In genomic region chr7:82221380-82221933, GRCm38 (mm10) we compare ENCODE assay signal across 22 mouse cellular contexts. TPM values are rescaled to one million over a fixed set of nuclear protein-coding genes. Genes with fewer than 3 reads are reported as not detected.
A peak's percentile ranks its signal among the peaks of the same experiment; 100 is the strongest.
DNase-seq lines count a peak whose midpoint lies in the region; ATAC-seq lines count a peak whose summit lies in the region.
"Had no signal": no experiment of that assay in that cellular context is flagged by ENCODE, and none has a peak within 500 bp of the region (broad histone marks: within the 10 kb centered on the region; RNA-seq: fewer than 3 reads in every experiment).

No protein-coding gene starts in this region.

- no peaks in the 10 kb centered on the region for H3K27me3 ChIP-seq in embryonic facial prominence, embryonic 14.5 days (replicated peaks; ENCODE audit: control insufficient read depth, insufficient read depth, low read length)
- H3K27me3 ChIP-seq in embryonic facial prominence, embryonic 10.5 days (replicated peaks; ENCODE audit: low read depth, poor library complexity, severe bottlenecking), result peaks cover 6% of the 10 kb centered on the region; the same call in 1 of the 2 replicates
- no peaks in the 10 kb centered on the region for H3K27me3 ChIP-seq in neural tube, embryonic 13.5 days
- H3K27me3 ChIP-seq: embryonic facial prominence, embryonic 15.5 days; megakaryocyte, embryonic 14.5 days had no signal

- peak; percentile 5 for DNase-seq in embryonic facial prominence, embryonic 14.5 days (ENCODE audit: low spot score)
- no peak for DNase-seq in embryonic facial prominence, embryonic 10.5 days (ENCODE audit: low spot score)
- peak; percentile 54 for DNase-seq in layer of hippocampus, adult 9-11 months
- no peak for DNase-seq in layer of hippocampus, adult 11-12 months (ENCODE audit: low spot score)
- no peak for DNase-seq in neural tube, embryonic 10.5 days (ENCODE audit: extremely low spot score, low spot score)
- DNase-seq in ovary, postnatal 36 days (ENCODE audit: low spot score), result no peak
- DNase-seq in gastrocnemius, postnatal 10 days, result no peak
- DNase-seq: adrenal gland, adult 2 months; cerebellum, adult 9-11 months; heart, postnatal 10 days; kidney, adult 18-20 months; liver, postnatal 0 days; lung, postnatal 14 days; thymus, postnatal 14 days had no signal

- no peaks in the 10 kb centered on the region for H3K36me3 ChIP-seq in embryonic facial prominence, embryonic 14.5 days (ENCODE audit: control insufficient read depth, insufficient read depth, low read length)
- no peaks in the 10 kb centered on the region for H3K36me3 ChIP-seq in embryonic facial prominence, embryonic 10.5 days (replicated peaks)
- H3K36me3 ChIP-seq in neural tube, embryonic 13.5 days, result no peaks in the 10 kb centered on the region
- H3K36me3 ChIP-seq: embryonic facial prominence, embryonic 15.5 days; heart, embryonic 10.5 days had no signal

- 70% methylated on average over 9 of the region's 9 CpGs for WGBS in embryonic facial prominence, embryonic 14.5 days
- 89% methylated on average over 9 of the region's 9 CpGs for WGBS in embryonic facial prominence, embryonic 10.5 days
- WGBS in neural tube, embryonic 13.5 days, result 69% methylated on average over 9 of the region's 9 CpGs

- no peak overlapping the region for H3K4me3 ChIP-seq in embryonic facial prominence, embryonic 14.5 days (ENCODE audit: low read depth, low read length)
- no peak overlapping the region for H3K4me3 ChIP-seq in embryonic facial prominence, embryonic 10.5 days
- no peak overlapping the region for H3K4me3 ChIP-seq in neural tube, embryonic 13.5 days
- H3K4me3 ChIP-seq: embryonic facial prominence, embryonic 15.5 days; heart, embryonic 10.5 days; megakaryocyte, embryonic 14.5 days; myocyte had no signal

- no peak for ATAC-seq in embryonic facial prominence, embryonic 14.5 days (ENCODE audit: low read depth)
- no peak for ATAC-seq in neural tube, embryonic 13.5 days (ENCODE audit: low read depth)
- ATAC-seq: liver, postnatal 0 days had no signal

- H3K4me2 ChIP-seq in embryonic facial prominence, embryonic 14.5 days (ENCODE audit: low read depth, low read length), result no peak overlapping the region
- no peak overlapping the region for H3K4me2 ChIP-seq in neural tube, embryonic 13.5 days
- H3K4me2 ChIP-seq: embryonic facial prominence, embryonic 15.5 days had no signal

- no peak overlapping the region for H3K27ac ChIP-seq in embryonic facial prominence, embryonic 14.5 days (replicated peaks; ENCODE audit: low read depth, low read length)
- H3K27ac ChIP-seq in embryonic facial prominence, embryonic 10.5 days (replicated peaks), result no peak overlapping the region
- 0 out of 2 replicates have a peak overlapping the region, but pooled peaks have one; percentile 13 for H3K27ac ChIP-seq in neural tube, embryonic 13.5 days (replicated peaks)
- H3K27ac ChIP-seq: embryonic facial prominence, embryonic 15.5 days; heart, embryonic 10.5 days; kidney, postnatal 0 days had no signal

- H3K4me1 ChIP-seq in embryonic facial prominence, embryonic 14.5 days (ENCODE audit: control insufficient read depth, insufficient read depth, low read length), result no peaks in the 10 kb centered on the region
- peaks cover 17% of the 10 kb centered on the region for H3K4me1 ChIP-seq in embryonic facial prominence, embryonic 10.5 days
- peaks cover 5% of the 10 kb centered on the region; the same call in 1 of the 2 replicates for H3K4me1 ChIP-seq in neural tube, embryonic 13.5 days (replicated peaks)
- H3K4me1 ChIP-seq: embryonic facial prominence, embryonic 15.5 days; heart, embryonic 10.5 days; megakaryocyte, embryonic 14.5 days had no signal

- no peaks in the 10 kb centered on the region for H3K9me3 ChIP-seq in embryonic facial prominence, embryonic 14.5 days (ENCODE audit: control insufficient read depth, low read length)
- no peaks in the 10 kb centered on the region for H3K9me3 ChIP-seq in embryonic facial prominence, embryonic 10.5 days
- no peaks in the 10 kb centered on the region for H3K9me3 ChIP-seq in neural tube, embryonic 13.5 days
- H3K9me3 ChIP-seq: embryonic facial prominence, embryonic 15.5 days; heart, embryonic 10.5 days; megakaryocyte, embryonic 14.5 days had no signal

- H3K9ac ChIP-seq in embryonic facial prominence, embryonic 14.5 days (ENCODE audit: low read depth, low read length), result no peak overlapping the region
- H3K9ac ChIP-seq in neural tube, embryonic 13.5 days, result no peak overlapping the region
- H3K9ac ChIP-seq: embryonic facial prominence, embryonic 15.5 days; liver, postnatal 0 days had no signal

RNA-seq across cellular contexts. Expression of gene Sh3gl3, which starts 47.8 kb away (rescaled TPM):
- polyA plus RNA-seq in embryonic facial prominence, embryonic 14.5 days (2014; fragmentation: Nextera tagmentation; extraction: Ambion mirVana), result 12.9 and 14.1 TPM in 2 replicates
- polyA plus RNA-seq in embryonic facial prominence, embryonic 10.5 days (2016; fragmentation: Nextera tagmentation; extraction: Ambion mirVana), result 6.9 and 15.4 TPM in 2 replicates
- polyA plus RNA-seq in neural tube, embryonic 13.5 days (2015; fragmentation: Nextera tagmentation; extraction: Ambion mirVana), result 58.0 and 58.2 TPM in 2 replicates
- total RNA-seq in gastrocnemius, postnatal 10 days (2021), result 1 to 10 TPM; 3.2 to 3.8 TPM
- total RNA-seq: liver, adult 2 months; neutrophil, adult 5-6 weeks had no signal
- polyA plus RNA-seq: liver, adult 2 months had no signal

Comparison
In these comparisons a context has a peak if more than half of its experiments do, and no peak if none do; other contexts are left out.
1. DNase-seq: peak in embryonic facial prominence, embryonic 14.5 days (single experiment) and layer of hippocampus, adult 9-11 months (single experiment); none in embryonic facial prominence, embryonic 10.5 days (single experiment), layer of hippocampus, adult 11-12 months (single experiment), neural tube, embryonic 10.5 days (single experiment), ovary, postnatal 36 days (single experiment) and gastrocnemius, postnatal 10 days (single experiment).